Mouse (Mus musculus) stomach, embryonic 16.5 days (tissue): ENCODE results near the gene Coro7. TPM values are rescaled to one million over a fixed set of nuclear protein-coding genes. Genes with fewer than 3 reads are reported as not detected.
"Not testable (repeated sequence)": the region's sequence is repeated elsewhere in the genome, so short reads cannot be mapped to it uniquely, and the experiment has no call there.

Experiments
- ATAC-seq: fragments of 200-750 bp; cut with Nextera tagmentation; 2 replicates; pipeline ENCODE4 v1.8.0; 2017; ENCODE audit warnings: moderate number of reproducible peaks, moderate TSS enrichment; ENCODE audit not compliant: insufficient read depth, low FRiP score
- H3K27ac ChIP-seq: fragments of 300-500 bp; sonication (generic); 2 replicates; pipeline ENCODE4 v1.5.1; 2014; ENCODE audit warnings: low read length
- H3K27me3 ChIP-seq: fragments of 300-500 bp; sonication (generic); 2 replicates; pipeline ENCODE4 v1.6.1; 2014; ENCODE audit warnings: low read length, control low read depth, mixed read lengths; ENCODE audit not compliant: control insufficient read depth, insufficient read depth
- H3K36me3 ChIP-seq: fragments of 300-500 bp; sonication (generic); 2 replicates; pipeline ENCODE4 v1.6.1; 2014; ENCODE audit warnings: low read length; ENCODE audit not compliant: control insufficient read depth, insufficient read depth
- H3K4me1 ChIP-seq: fragments of 300-500 bp; sonication (generic); 2 replicates; pipeline ENCODE4 v1.6.1; 2014; ENCODE audit warnings: low read length, control low read depth, mixed read lengths; ENCODE audit not compliant: control insufficient read depth, insufficient read depth
- H3K4me2 ChIP-seq: fragments of 300-500 bp; sonication (generic); 2 replicates; pipeline ENCODE4 v1.6.1; 2014; ENCODE audit warnings: low read depth, low read length, mixed read lengths
- H3K4me3 ChIP-seq: fragments of 300-500 bp; sonication (generic); replicated peaks from 2 replicates; pipeline ENCODE4 v1.5.1; 2014; ENCODE audit warnings: mild to moderate bottlenecking, low read length
- H3K9ac ChIP-seq: fragments of 300-500 bp; sonication (generic); 2 replicates; pipeline ENCODE4 v1.6.1; 2014; ENCODE audit warnings: low read length
- H3K9me3 ChIP-seq: fragments of 300-500 bp; sonication (generic); replicated peaks from 2 replicates; pipeline ENCODE4 v1.6.1; 2016; ENCODE audit warnings: low read length, control low read depth; ENCODE audit not compliant: control insufficient read depth
- WGBS: fragments of 180-500 bp; shearing (Covaris S2); extraction: QIAGEN DNeasy Blood & Tissue Kit; methylation state at CpG from one replicate; pipeline ENCODE4 v1.1.7; 2014; 5-methylcytosine and 5-hydroxymethylcytosine counted together
- polyA plus RNA-seq: library from polyadenylated mRNA; unstranded; fragments of >200 nt; fragmentation: Nextera tagmentation; extraction: Ambion mirVana; gene quantifications from 2 replicates; pipeline ENCODE4 v1.2.1, GENCODE M21; 2015

The Coro7 gene
- polyA plus RNA-seq, 1 experiment from 2014 or later = 19.7 TPM

GRCm38 (mm10) chr16:4718753-4719518 is 39.4 kb upstream of the Coro7 start, which contains the start of gene Nmral1:
Nmral1 (minus strand) TSS chr16:4719356.
- Histone ChIP-seq H3K4me3 (peak within 1 kb of the TSS; percentile 74), H3K4me2 (peak within 1 kb of the TSS; percentile 60), H3K27me3 (no peaks in the 10 kb centered on the region), H3K9ac (peak within 1 kb of the TSS; percentile 82), H3K27ac (peak within 1 kb of the TSS; percentile 47), H3K4me1 (peaks cover 7% of the 10 kb centered on the region; the same call in 1 of the 2 replicates), H3K9me3 (no peaks in the 10 kb centered on the region), H3K36me3 (no peaks in the 10 kb centered on the region)
- ATAC-seq = peak; percentile 88
- 14% methylated on average over 33 of the region's 33 CpGs for WGBS

DNA sequence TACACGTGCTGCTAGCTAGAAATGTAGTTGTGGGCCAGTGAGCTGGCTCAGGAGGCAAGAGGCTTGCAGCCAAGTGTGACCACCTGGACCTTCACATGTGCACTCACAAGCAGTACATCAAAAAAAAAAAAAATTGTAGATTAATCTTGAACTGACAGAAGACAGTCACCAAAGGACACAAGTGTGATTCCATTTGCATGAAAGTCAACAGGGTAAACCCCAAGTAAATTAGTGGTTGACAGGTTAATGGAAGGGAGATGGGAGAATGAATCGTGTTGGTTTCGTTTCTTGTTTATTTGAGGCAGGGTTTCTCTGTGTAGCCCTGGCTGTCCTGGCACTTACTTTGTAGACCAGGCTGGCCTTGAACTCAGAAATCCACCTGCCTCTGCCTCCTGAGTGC is 38.3 kb upstream of the Coro7 start:
- H3K27ac ChIP-seq = no peak overlapping the region
- H3K9me3 ChIP-seq = no peaks in the 10 kb centered on the region
- H3K4me2 ChIP-seq = peak overlapping the region; percentile 60
- WGBS = 37% methylated on average over 3 of the region's 3 CpGs
- no peaks in the 10 kb centered on the region for H3K27me3 ChIP-seq
- no peaks in the 10 kb centered on the region for H3K36me3 ChIP-seq
- ATAC-seq = no peak
- peak overlapping the region; percentile 74 for H3K4me3 ChIP-seq
- H3K4me1 ChIP-seq = peaks cover 7% of the 10 kb centered on the region; the same call in 1 of the 2 replicates
- H3K9ac ChIP-seq = 0 out of 2 replicates have a peak overlapping the region, but pooled peaks have one; percentile 82

DNA sequence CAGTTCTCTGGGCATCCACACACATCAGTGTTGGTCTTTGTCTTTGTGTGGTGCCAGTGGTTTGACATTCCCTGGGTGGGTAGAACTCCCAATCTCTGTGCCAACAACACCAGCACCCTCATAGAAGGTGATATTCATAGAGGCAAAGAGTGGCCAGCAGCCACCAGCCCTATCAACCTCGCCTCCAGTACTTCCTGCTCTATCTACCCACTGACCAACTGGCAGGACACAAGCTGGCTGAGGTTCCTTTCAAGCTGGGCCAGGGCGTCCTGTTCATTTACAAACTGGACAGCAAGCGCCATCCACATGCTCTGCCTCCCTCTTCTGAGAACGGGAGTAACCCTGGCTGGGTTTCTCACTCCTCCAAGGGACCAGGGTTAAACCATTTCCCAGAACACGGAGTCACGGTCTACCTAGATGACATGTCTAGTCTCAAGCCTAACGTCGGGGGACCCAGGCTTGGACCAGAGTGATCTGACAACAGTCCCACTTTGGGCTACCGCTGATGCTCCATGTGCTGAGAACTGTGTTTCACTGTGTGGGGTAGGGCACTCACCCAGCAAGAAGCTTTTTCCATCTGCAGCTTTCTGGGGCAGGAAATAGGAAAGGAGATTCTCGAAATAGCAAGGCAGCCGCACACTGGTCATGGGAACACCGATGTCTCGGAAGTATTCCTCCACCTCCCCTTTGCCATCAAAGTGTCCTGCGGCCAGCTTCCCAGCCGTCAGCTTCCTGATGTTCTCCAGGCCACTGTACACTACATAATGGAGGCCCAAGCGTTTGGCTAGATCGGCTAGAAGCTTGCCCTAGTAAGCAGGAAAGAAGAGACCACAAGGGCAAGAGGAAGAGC is 34.5 kb upstream of the Coro7 start:
- ATAC-seq = no peak

GRCm38 (mm10) chr16:4711173-4711572 is 31.6 kb upstream of the Coro7 start:
- no peak for ATAC-seq

More for the DNA sequence above, 34.5 kb upstream of the Coro7 start:
- H3K27ac ChIP-seq = no peak overlapping the region
- no peaks in the 10 kb centered on the region for H3K27me3 ChIP-seq
- 84% methylated on average over 17 of the region's 17 CpGs for WGBS
- no peak overlapping the region for H3K9ac ChIP-seq
- H3K4me2 ChIP-seq = no peak overlapping the region
- no peak overlapping the region for H3K4me3 ChIP-seq
- H3K9me3 ChIP-seq = no peaks in the 10 kb centered on the region
- H3K4me1 ChIP-seq = peaks cover 7% of the 10 kb centered on the region; the same call in 1 of the 2 replicates
- no peaks in the 10 kb centered on the region for H3K36me3 ChIP-seq

GRCm38 (mm10) chr16:4705541-4705940 is 26.0 kb upstream of the Coro7 start:
- H3K9ac ChIP-seq = no peak overlapping the region
- WGBS = 43% methylated on average over 4 of the region's 4 CpGs
- H3K4me3 ChIP-seq = no peak overlapping the region
- H3K4me2 ChIP-seq = no peak overlapping the region
- no peak for ATAC-seq
- no peak overlapping the region for H3K27ac ChIP-seq
- peaks cover 32% of the 10 kb centered on the region; the same call in 1 of the 2 replicates for H3K36me3 ChIP-seq
- no peaks in the 10 kb centered on the region for H3K4me1 ChIP-seq
- H3K9me3 ChIP-seq = no peaks in the 10 kb centered on the region
- no peaks in the 10 kb centered on the region for H3K27me3 ChIP-seq

More at GRCm38 (mm10) chr16:4711173-4711572, 31.6 kb upstream of the Coro7 start:
- no peak overlapping the region for H3K4me2 ChIP-seq
- no peak overlapping the region for H3K9ac ChIP-seq
- no peak overlapping the region for H3K27ac ChIP-seq
- WGBS = 89% methylated on average over 4 of the region's 4 CpGs
- no peak overlapping the region for H3K4me3 ChIP-seq
- no peaks in the 10 kb centered on the region for H3K27me3 ChIP-seq
- H3K9me3 ChIP-seq = no peaks in the 10 kb centered on the region
- peaks cover 14% of the 10 kb centered on the region; the same call in 1 of the 2 replicates for H3K36me3 ChIP-seq
- no peaks in the 10 kb centered on the region for H3K4me1 ChIP-seq

GRCm38 (mm10) chr16:4702646-4703045 is 23.1 kb upstream of the Coro7 start:
- Histone ChIP-seq H3K4me3 (no peak overlapping the region), H3K36me3 (peaks cover 36% of the 10 kb centered on the region; the same call in 1 of the 2 replicates), H3K27me3 (no peaks in the 10 kb centered on the region), H3K4me1 (no peaks in the 10 kb centered on the region), H3K9me3 (no peaks in the 10 kb centered on the region), H3K4me2 (no peak overlapping the region), H3K27ac (no peak overlapping the region), H3K9ac (no peak overlapping the region)
- ATAC-seq = no peak
- WGBS = 40% methylated on average over 1 of the region's 1 CpGs

GRCm38 (mm10) chr16:4701211-4701610 is 21.6 kb upstream of the Coro7 start:
- H3K9me3 ChIP-seq = no peaks in the 10 kb centered on the region
- no peak overlapping the region for H3K4me3 ChIP-seq
- H3K36me3 ChIP-seq = peaks cover 37% of the 10 kb centered on the region; the same call in 1 of the 2 replicates
- no peak overlapping the region for H3K27ac ChIP-seq
- no peaks in the 10 kb centered on the region for H3K4me1 ChIP-seq
- no peak for ATAC-seq
- H3K4me2 ChIP-seq = no peak overlapping the region
- 86% methylated on average over 3 of the region's 3 CpGs for WGBS
- H3K9ac ChIP-seq = no peak overlapping the region
- H3K27me3 ChIP-seq = no peaks in the 10 kb centered on the region

GRCm38 (mm10) chr16:4689371-4689770 is 9.8 kb upstream of the Coro7 start:
- not testable (repeated sequence) for H3K27ac ChIP-seq
- WGBS = 96% methylated on average over 4 of the region's 4 CpGs

DNA sequence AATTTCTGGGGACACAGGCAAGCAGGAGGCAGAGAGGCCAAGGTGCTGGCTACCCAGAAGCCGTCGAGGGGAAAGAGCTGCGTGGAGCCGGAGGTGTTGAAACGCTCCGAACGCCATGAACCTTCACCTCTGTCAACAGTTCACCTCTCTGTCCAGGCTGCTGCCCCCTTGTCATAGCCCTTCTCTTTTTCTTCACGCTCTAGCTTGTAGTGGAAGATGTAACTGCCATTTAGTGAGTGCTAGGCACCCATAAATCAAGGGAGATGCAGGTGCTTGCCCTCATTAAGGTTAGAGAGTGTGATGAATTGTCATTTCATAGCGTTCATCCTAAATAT is 4.8 kb upstream of the Coro7 start:
- Histone ChIP-seq H3K27ac (peak overlapping the region; percentile 62; the same call in 1 of the 2 replicates), H3K27me3 (no peaks in the 10 kb centered on the region), H3K4me1 (peaks cover 9% of the 10 kb centered on the region), H3K4me3 (peak overlapping the region; percentile 98), H3K36me3 (peaks cover 5% of the 10 kb centered on the region), H3K9me3 (no peaks in the 10 kb centered on the region), H3K9ac (peak overlapping the region; percentile 98), H3K4me2 (peak overlapping the region; percentile 98)
- under 1% methylated on average over 9 of the region's 9 CpGs for WGBS
- no peak for ATAC-seq

More at GRCm38 (mm10) chr16:4689371-4689770, 9.8 kb upstream of the Coro7 start:
- ATAC-seq, H3K4me3 ChIP-seq, H3K4me2 ChIP-seq, H3K9me3 ChIP-seq, H3K9ac ChIP-seq, H3K4me1 ChIP-seq, H3K27me3 ChIP-seq: not testable (repeated sequence)
- H3K36me3 ChIP-seq = peaks cover 30% of the 10 kb centered on the region
